Mouse (Mus musculus) liver, embryonic 11.5 days (tissue): ENCODE results near the gene Gbp10. TPM values are rescaled to one million over a fixed set of nuclear protein-coding genes. Genes with fewer than 3 reads are reported as not detected.
"Not testable (repeated sequence)": the region's sequence is repeated elsewhere in the genome, so short reads cannot be mapped to it uniquely, and the experiment has no call there.

Experiments used
- ATAC-seq: fragments of 200-750 bp; cut with Nextera tagmentation; replicated peaks from 2 replicates; pipeline ENCODE4 v1.8.0; 2017; ENCODE audit warnings: moderate number of reproducible peaks, mild to moderate bottlenecking, moderate TSS enrichment, moderate library complexity; ENCODE audit not compliant: low FRiP score
- DNase-seq: peaks from one replicate; pipeline ENCODE4 v3.0.0-alpha.2; 2017; ENCODE audit warnings: low spot score
- H3K27ac ChIP-seq: fragments of 300-500 bp; sonication (generic); 2 replicates; pipeline ENCODE4 v1.5.1; 2014; ENCODE audit warnings: mild to moderate bottlenecking, low read depth, low read length, control low read depth
- H3K27me3 ChIP-seq: fragments of 300-500 bp; sonication (generic); replicated peaks from 2 replicates; pipeline ENCODE4 v1.6.1; 2014; ENCODE audit warnings: low read length, mixed read lengths; ENCODE audit not compliant: control insufficient read depth, insufficient read depth
- H3K36me3 ChIP-seq: fragments of 300-500 bp; sonication (generic); 2 replicates; pipeline ENCODE4 v1.6.1; 2014; ENCODE audit warnings: mild to moderate bottlenecking, low read length, moderate library complexity, mixed read lengths; ENCODE audit not compliant: control insufficient read depth, insufficient read depth
- H3K4me1 ChIP-seq: fragments of 300-500 bp; sonication (generic); replicated peaks from 2 replicates; pipeline ENCODE4 v1.6.1; 2014; ENCODE audit warnings: low read length, mixed read lengths; ENCODE audit not compliant: control insufficient read depth, insufficient read depth
- H3K4me2 ChIP-seq: fragments of 300-500 bp; sonication (generic); 2 replicates; pipeline ENCODE4 v1.6.1; 2014; ENCODE audit warnings: mild to moderate bottlenecking, control low read depth, moderate library complexity
- H3K4me3 ChIP-seq: fragments of 300-500 bp; sonication (generic); 2 replicates; pipeline ENCODE4 v1.5.1; 2014; ENCODE audit warnings: low read depth, low read length, control low read depth
- H3K9ac ChIP-seq: fragments of 300-500 bp; sonication (generic); 2 replicates; pipeline ENCODE4 v1.6.1; 2014; ENCODE audit warnings: low read depth, low read length, control low read depth
- H3K9me3 ChIP-seq: fragments of 300-500 bp; sonication (generic); 2 replicates; pipeline ENCODE4 v1.6.1; 2016; ENCODE audit warnings: low read length, inconsistent platforms, mixed read lengths; ENCODE audit not compliant: control insufficient read depth
- WGBS: fragments of 180-500 bp; shearing (Covaris S2); extraction: QIAGEN DNeasy Blood & Tissue Kit; methylation state at CpG from one replicate; pipeline ENCODE4 v1.1.7; 2014; 5-methylcytosine and 5-hydroxymethylcytosine counted together
- polyA plus RNA-seq: library from polyadenylated mRNA; unstranded; fragments of >200 nt; fragmentation: Nextera tagmentation; extraction: Ambion mirVana; gene quantifications from 2 replicates; pipeline ENCODE4 v1.2.1, GENCODE M21; 2014

The Gbp10 gene
- polyA plus RNA-seq, 1 experiment from 2014 or later = not detected

DNA sequence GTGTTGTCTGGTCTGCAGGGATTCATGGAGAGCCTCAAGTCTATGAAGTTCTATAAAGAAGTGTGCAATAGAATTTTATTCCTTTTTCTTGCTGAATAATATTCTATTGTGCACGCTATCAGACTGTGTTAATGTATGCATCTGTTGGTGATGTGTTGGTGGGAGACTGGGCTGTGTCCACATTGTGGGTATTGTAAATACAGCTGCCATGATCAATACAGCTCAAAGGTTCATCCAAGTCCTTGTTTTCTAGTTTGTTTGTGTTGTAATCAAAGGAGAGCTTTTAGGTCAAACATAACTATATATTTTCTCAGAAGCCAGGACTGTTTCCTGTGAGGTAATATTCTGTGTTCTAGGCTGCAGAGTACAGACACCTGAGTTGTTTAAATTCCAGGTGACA lies 40.2 kb downstream of the Gbp10 start:
- H3K36me3 ChIP-seq, H3K9ac ChIP-seq, DNase-seq, H3K27ac ChIP-seq, H3K27me3 ChIP-seq, H3K4me1 ChIP-seq, ATAC-seq, H3K4me3 ChIP-seq, H3K4me2 ChIP-seq, H3K9me3 ChIP-seq: not testable (repeated sequence)
- WGBS = 86% methylated on average over 1 of the region's 1 CpGs

DNA sequence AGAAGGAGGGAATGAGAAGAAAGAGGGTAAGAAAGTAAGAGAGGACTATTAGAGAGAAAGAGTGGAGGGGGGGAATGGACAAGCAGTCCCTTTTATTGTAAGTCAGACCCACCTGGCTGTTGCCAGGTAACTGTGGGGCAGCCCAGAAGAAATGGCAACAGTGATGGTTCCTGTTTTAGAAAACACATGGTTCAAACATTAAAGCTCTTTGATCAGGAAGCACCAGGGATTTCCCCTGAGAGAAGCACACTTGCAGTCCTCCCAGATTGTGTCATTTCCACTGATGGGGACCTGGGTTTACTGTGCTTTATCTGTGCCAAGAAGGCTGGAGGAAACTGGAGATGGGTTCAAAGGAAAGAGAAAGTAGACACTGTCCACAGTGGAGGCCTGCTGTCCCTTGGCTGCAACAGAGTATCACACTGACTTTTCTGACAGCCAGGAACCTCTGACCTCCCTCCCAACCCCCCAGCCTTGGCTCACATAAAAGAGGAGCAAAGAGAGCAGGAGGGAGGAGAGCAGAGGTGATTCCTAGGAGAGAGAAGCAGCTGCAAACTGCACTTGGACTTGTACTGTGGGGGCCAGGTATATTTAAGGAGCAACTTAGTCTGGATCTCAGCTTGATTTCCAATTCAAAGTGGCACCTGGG lies 41.3 kb downstream of the Gbp10 start:
- not testable (repeated sequence) for H3K27me3 ChIP-seq, DNase-seq, H3K4me2 ChIP-seq, H3K36me3 ChIP-seq, H3K9ac ChIP-seq, H3K27ac ChIP-seq, H3K4me3 ChIP-seq, H3K9me3 ChIP-seq, H3K4me1 ChIP-seq
- peak; percentile 34; the same call in 1 of the 2 replicates for ATAC-seq

DNA sequence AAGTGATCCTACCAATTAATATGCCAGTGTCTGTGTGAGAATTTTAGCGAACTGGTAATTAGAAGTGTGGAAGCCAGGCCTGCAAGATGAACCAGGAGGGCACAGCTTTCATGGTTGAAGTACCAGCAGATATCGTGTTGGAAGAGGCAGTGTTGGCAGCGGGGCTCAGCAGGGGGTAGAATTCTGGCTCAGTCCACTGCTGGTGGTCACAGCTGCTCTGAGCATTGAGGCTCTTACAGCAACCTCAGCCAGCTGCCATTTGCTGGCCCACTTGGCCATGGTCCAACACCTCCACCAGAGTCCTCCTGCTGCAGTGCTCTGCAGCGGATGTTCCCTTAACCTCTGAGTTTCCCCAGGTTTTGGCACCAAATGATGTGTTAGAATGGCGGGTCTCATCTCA lies 43.0 kb downstream of the Gbp10 start:
- not testable (repeated sequence) for H3K9me3 ChIP-seq, H3K4me3 ChIP-seq
- WGBS = 84% methylated on average over 5 of the region's 5 CpGs

DNA sequence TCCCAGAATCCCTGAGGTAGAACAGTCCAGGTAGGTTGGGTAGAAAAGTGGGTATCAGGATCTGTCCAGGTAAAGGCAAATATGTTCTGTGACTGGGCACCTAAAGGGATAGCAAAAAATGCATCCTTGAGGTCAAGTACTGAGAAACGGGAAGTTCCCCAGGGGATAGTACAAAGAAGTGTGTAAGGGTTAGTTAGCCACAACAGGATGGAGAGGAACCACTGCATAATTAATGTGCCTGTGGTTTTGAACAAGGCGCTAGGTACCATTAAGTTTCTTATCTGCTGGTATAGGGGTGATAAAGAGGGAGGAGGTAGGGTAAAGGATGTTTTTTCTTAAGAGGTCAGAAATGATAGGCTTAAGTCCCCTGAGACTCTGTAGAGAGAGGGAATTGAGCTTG lies 46.8 kb downstream of the Gbp10 start:
- not testable (repeated sequence) for H3K4me3 ChIP-seq, H3K9me3 ChIP-seq, H3K4me2 ChIP-seq, H3K36me3 ChIP-seq, H3K27ac ChIP-seq, H3K27me3 ChIP-seq, H3K4me1 ChIP-seq, DNase-seq, ATAC-seq, H3K9ac ChIP-seq
- 38% methylated on average over 2 of the region's 2 CpGs for WGBS

More for the DNA sequence above, 43.0 kb downstream of the Gbp10 start:
- not testable (repeated sequence) for H3K27me3 ChIP-seq, H3K36me3 ChIP-seq, H3K27ac ChIP-seq, DNase-seq, H3K4me1 ChIP-seq, H3K9ac ChIP-seq, H3K4me2 ChIP-seq, ATAC-seq

DNA sequence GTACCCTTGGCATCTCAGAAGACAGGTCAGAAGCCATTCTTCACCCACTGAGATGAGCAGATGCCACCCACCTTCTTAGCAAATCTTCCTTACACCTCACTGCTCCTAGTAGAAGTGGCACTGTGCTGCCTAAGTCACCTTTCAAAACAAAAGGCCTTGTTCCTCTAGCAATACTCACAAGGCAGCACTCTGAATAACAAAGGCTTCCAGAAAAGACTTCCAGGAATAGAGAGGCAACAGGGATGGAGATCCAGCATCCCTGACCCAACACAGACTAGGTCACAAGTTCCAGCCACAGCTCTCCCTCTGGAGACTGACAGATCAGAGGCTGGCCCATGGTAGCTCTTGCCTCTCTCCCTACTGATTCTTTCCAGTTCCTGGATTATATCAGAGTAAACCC lies 57.9 kb downstream of the Gbp10 start:
- Histone ChIP-seq H3K9me3 (no peaks in the 10 kb centered on the region), H3K4me1 (no peaks in the 10 kb centered on the region), H3K27ac (no peak overlapping the region), H3K4me2 (no peak overlapping the region), H3K4me3 (no peak overlapping the region), H3K9ac (no peak overlapping the region), H3K36me3 (no peaks in the 10 kb centered on the region), H3K27me3 (no peaks in the 10 kb centered on the region)
- ATAC-seq = no peak
- no peak for DNase-seq

Other genes starting within 250 kb of the Gbp10 start
- gene Gbp9, start 100.0 kb downstream of the Gbp10 start, polyA plus RNA-seq = 1.1 and 1.7 TPM in 2 replicates
- gene Gbp8, start 100.0 kb downstream of the Gbp10 start, polyA plus RNA-seq = 1.4 TPM in 2 replicates
- 1.8 and 2.1 TPM in 2 replicates for gene Gbp4, start 99.9 kb downstream of the Gbp10 start, polyA plus RNA-seq
- gene Gm43302, start 54.2 kb upstream of the Gbp10 start, polyA plus RNA-seq = not detected in 2 replicates
- 0.18 and 0.25 TPM in 2 replicates for gene Gbp6, start 54.2 kb upstream of the Gbp10 start, polyA plus RNA-seq
- 9.4 and 10.8 TPM in 2 replicates for gene Lrrc8b, start 176.2 kb upstream of the Gbp10 start, polyA plus RNA-seq